Mouse (Mus musculus): ENCODE results near the gene Csnk2b.

DNA sequence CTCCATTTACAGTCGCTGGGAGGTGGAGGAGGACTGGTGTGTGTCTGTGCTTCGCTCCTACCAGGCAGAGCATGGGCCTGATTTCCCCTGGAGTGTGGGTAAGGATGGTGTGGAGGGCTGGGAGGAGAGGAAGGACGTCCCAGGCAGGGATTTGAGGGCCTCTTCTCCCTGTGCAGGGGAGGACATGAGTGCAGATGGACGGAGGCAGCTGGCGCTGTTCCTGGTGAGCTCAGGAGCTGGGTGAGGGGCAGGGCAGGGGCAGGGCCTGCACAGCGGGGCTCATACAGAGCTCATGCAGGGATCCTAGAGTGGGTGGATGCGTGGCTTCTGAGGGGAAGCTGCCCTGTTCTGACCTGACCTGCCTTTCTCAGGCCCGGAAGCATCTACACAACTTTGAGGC, 19.6 kb downstream of the Csnk2b start:
- TF ChIP-seq CTCF (IDR thresholded peaks at IDR 0.05; ENCODE audit: low read depth): no peak
- TF ChIP-seq EP300 (IDR thresholded peaks at IDR 0.05; ENCODE audit: low read depth): no peak

Measured in liver, postnatal 0 days (tissue).